Comparison of ENCODE assay signal across 8 mouse cellular contexts in genomic region chr3:60499718-60500450, GRCm38 (mm10). TPM values are rescaled to one million over a fixed set of nuclear protein-coding genes. Genes with fewer than 3 reads are reported as not detected.
A peak's percentile ranks its signal among the peaks of the same experiment; 100 is the strongest.
DNase-seq lines count a peak whose midpoint lies in the region; ATAC-seq and TF ChIP-seq lines count a peak whose summit lies in the region.

No protein-coding gene starts in this region.

- no peak for DNase-seq in layer of hippocampus, adult 2 months (ENCODE audit: low spot score in 2 of 2)
- no peak for DNase-seq in layer of hippocampus, adult 11-12 months (ENCODE audit: low spot score)
- DNase-seq in embryonic facial prominence, embryonic 10.5 days (ENCODE audit: low spot score) = peak; percentile 14
- peak; percentile 44 for DNase-seq in kidney, adult 11 months
- no peak for DNase-seq in midbrain, embryonic 14.5 days
- no peak for DNase-seq in frontal cortex, postnatal 25 days (ENCODE audit: low spot score in 2 of 2)
- no peak for DNase-seq in right cerebral cortex, postnatal 36 days (ENCODE audit: low spot score in 2 of 2)
- no peak for DNase-seq in gastrocnemius, adult 18-20 months (ENCODE audit: low spot score)

- no peaks in the 10 kb centered on the region for H3K36me3 ChIP-seq in embryonic facial prominence, embryonic 10.5 days (replicated peaks)
- no peaks in the 10 kb centered on the region for H3K36me3 ChIP-seq in midbrain, embryonic 14.5 days (ENCODE audit: control insufficient read depth, insufficient read depth, low read length)

- peak overlapping the region; percentile 72 for H3K4me2 ChIP-seq in midbrain, embryonic 14.5 days (ENCODE audit: low read length)

- peak overlapping the region; percentile 89 for H3K4me3 ChIP-seq in layer of hippocampus, adult 2 months
- peak overlapping the region; percentile 90 for H3K4me3 ChIP-seq in embryonic facial prominence, embryonic 10.5 days
- peak overlapping the region; percentile 90; the same call in 1 of the 2 replicates for H3K4me3 ChIP-seq in midbrain, embryonic 14.5 days (replicated peaks; ENCODE audit: low read depth, low read length)

- no peaks in the 10 kb centered on the region for H3K27me3 ChIP-seq in embryonic facial prominence, embryonic 10.5 days (replicated peaks; ENCODE audit: low read depth, poor library complexity, severe bottlenecking)
- H3K27me3 ChIP-seq in midbrain, embryonic 14.5 days (ENCODE audit: control insufficient read depth, insufficient read depth, low read length) = no peaks in the 10 kb centered on the region

- peaks cover 44% of the 10 kb centered on the region for H3K4me1 ChIP-seq in embryonic facial prominence, embryonic 10.5 days
- peaks cover 21% of the 10 kb centered on the region for H3K4me1 ChIP-seq in midbrain, embryonic 14.5 days (ENCODE audit: control insufficient read depth, insufficient read depth, low read length)

- ATAC-seq in midbrain, embryonic 14.5 days (ENCODE audit: low FRiP score, low TSS enrichment) = no peak

- TF ChIP-seq CTCF in layer of hippocampus, adult 2 months (conservative IDR thresholded peaks at IDR 0.05) = no peak

- H3K9ac ChIP-seq in midbrain, embryonic 14.5 days (replicated peaks; ENCODE audit: low read length) = 0 out of 2 replicates have a peak overlapping the region, but pooled peaks have one; percentile 13

- WGBS in embryonic facial prominence, embryonic 10.5 days = 48% methylated on average over 7 of the region's 7 CpGs
- WGBS in midbrain, embryonic 14.5 days = 57% methylated on average over 7 of the region's 7 CpGs

- H3K27ac ChIP-seq in layer of hippocampus, adult 2 months = peak overlapping the region; percentile 97
- H3K27ac ChIP-seq in embryonic facial prominence, embryonic 10.5 days (replicated peaks) = peak overlapping the region; percentile 99
- H3K27ac ChIP-seq in midbrain, embryonic 14.5 days (replicated peaks; ENCODE audit: low read depth, low read length) = no peak overlapping the region

- H3K9me3 ChIP-seq in embryonic facial prominence, embryonic 10.5 days = no peaks in the 10 kb centered on the region
- no peaks in the 10 kb centered on the region for H3K9me3 ChIP-seq in midbrain, embryonic 14.5 days (ENCODE audit: control insufficient read depth, low read length)

RNA-seq across cellular contexts. Expression of gene Mbnl1, which starts 27.3 kb away (rescaled TPM):
- 100 to 1,000 TPM; 121 to 127 TPM for total RNA-seq in layer of hippocampus, adult 2 months (2021)
- polyA plus RNA-seq in embryonic facial prominence, embryonic 10.5 days (2016; fragmentation: Nextera tagmentation; extraction: Ambion mirVana) = 52.2 and 55.0 TPM in 2 replicates
- polyA plus RNA-seq in midbrain, embryonic 14.5 days (2014; fragmentation: Nextera tagmentation; extraction: Ambion mirVana) = 58.0 and 66.8 TPM in 2 replicates
- 100 to 1,000 TPM; 501 to 534 TPM for total RNA-seq in gastrocnemius, adult 18-20 months (2021)

Comparison
In these comparisons a context has a peak if more than half of its experiments do, and no peak if none do; other contexts are left out.
1. DNase-seq: peak in embryonic facial prominence, embryonic 10.5 days (single experiment) and kidney, adult 11 months (single experiment); none in layer of hippocampus, adult 2 months (0 of 2), layer of hippocampus, adult 11-12 months (single experiment), midbrain, embryonic 14.5 days (single experiment), frontal cortex, postnatal 25 days (0 of 2), right cerebral cortex, postnatal 36 days (0 of 2) and gastrocnemius, adult 18-20 months (single experiment).
2. Peak in every context shown above with its lines, with median percentiles within 50 percentile points of each other: H3K4me3 ChIP-seq.